Mouse (Mus musculus): ENCODE results near the gene Insm1. TPM values are rescaled to one million over a fixed set of nuclear protein-coding genes. Genes with fewer than 3 reads are reported as not detected.

Gene Insm1
- polyA plus RNA-seq, 1 experiment from 2014 or later, result 14.7 TPM

DNA sequence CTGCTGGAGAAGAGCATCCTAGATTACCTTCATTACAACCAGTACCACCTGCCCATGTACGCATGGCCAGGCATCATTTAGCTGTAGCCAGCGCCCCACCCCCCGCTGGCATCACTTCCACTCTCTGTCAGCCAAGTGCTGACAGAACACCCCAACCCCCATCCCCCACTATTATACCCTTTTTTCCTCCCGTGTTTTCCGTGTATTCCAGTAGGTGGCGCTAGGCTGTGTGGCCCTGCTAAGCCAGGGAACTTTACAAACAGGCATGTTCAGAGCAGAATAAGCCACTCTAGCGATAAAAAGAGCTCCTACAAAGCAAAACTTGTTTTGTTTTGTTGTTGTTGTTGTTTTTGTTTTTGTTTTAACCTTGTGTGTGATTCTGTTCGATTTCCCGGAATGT, 7.0 kb upstream of the Insm1 start:
- DNase-seq (ENCODE audit: low spot score), result peak; percentile 91
- ATAC-seq, result peak; percentile 21

DNA sequence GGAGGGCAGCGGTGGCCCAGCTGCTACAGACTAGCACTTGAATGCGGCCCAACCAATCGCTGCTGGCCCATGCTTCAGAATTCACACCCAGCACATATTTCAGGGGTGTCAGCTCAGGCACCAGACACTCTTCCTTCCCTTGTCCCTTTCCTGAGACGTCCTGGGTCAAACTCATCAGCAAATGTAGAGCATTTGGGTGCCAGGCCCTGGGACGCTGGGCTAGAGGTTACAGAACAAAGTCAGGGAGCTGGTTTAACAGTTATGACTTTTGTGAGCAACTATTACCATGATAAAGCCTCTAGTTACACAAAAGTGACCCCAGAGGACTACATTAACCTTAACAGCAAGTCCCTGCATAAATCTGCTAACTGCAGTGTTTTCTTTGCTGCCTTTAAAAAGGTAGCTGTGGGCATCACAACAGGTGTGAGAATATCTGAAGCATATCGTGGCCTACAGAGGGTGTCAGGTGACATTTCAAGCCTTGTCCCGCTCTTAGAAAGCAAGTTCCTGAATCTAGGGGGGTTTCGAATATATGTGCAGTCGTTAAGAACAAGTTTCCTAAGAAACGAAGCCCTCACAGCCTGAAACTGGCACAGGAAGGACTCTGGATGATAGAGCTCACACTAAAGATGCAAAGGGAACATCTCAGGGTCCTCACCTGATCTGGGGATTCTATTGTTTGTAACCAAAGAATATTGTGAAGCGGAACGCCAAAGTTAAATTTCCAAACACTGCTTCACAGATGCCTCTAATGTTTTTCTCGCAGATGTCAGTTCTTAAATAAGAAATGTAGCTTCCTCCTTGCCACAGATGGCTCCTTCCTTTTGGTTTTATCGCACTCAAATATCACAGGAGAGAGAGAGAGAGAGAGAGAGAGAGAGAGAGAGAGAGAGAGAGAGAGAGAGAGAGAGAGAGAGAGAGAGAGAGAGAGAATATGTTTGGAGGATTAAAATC, 5.3 kb upstream of the Insm1 start:
- WGBS, result 25% methylated on average over 14 of the region's 14 CpGs
- H3K9me3 ChIP-seq (replicated peaks; ENCODE audit: control insufficient read depth, low read length), result no peaks in the 10 kb centered on the region
- peaks cover 46% of the 10 kb centered on the region for H3K4me1 ChIP-seq (ENCODE audit: control insufficient read depth, insufficient read depth, low read length)
- ATAC-seq (no peak), DNase-seq (ENCODE audit: low spot score) (peak; percentile 51)
- H3K4me2 ChIP-seq (ENCODE audit: low read length), result no peak overlapping the region
- no peaks in the 10 kb centered on the region for H3K36me3 ChIP-seq (ENCODE audit: control insufficient read depth, insufficient read depth, low read length)
- peaks cover 4% of the 10 kb centered on the region; the same call in 1 of the 2 replicates for H3K27me3 ChIP-seq (replicated peaks; ENCODE audit: control insufficient read depth, insufficient read depth, low read length)
- peak overlapping the region; percentile 83 for H3K27ac ChIP-seq (ENCODE audit: low read depth, low read length)
- H3K9ac ChIP-seq (ENCODE audit: low read length), result no peak overlapping the region
- H3K4me3 ChIP-seq (ENCODE audit: low read depth, low read length), result no peak overlapping the region

More for the DNA sequence above, 7.0 kb upstream of the Insm1 start:
- no peak overlapping the region for H3K9ac ChIP-seq (ENCODE audit: low read length)
- H3K9me3 ChIP-seq (replicated peaks; ENCODE audit: control insufficient read depth, low read length), result no peaks in the 10 kb centered on the region
- no peak overlapping the region for H3K27ac ChIP-seq (ENCODE audit: low read depth, low read length)
- no peaks in the 10 kb centered on the region for H3K36me3 ChIP-seq (ENCODE audit: control insufficient read depth, insufficient read depth, low read length)
- H3K4me3 ChIP-seq (ENCODE audit: low read depth, low read length), result no peak overlapping the region
- H3K4me2 ChIP-seq (ENCODE audit: low read length), result no peak overlapping the region
- H3K27me3 ChIP-seq (replicated peaks; ENCODE audit: control insufficient read depth, insufficient read depth, low read length), result peaks cover 4% of the 10 kb centered on the region; the same call in 1 of the 2 replicates
- WGBS, result 2% methylated on average over 9 of the region's 9 CpGs
- H3K4me1 ChIP-seq (ENCODE audit: control insufficient read depth, insufficient read depth, low read length), result peaks cover 39% of the 10 kb centered on the region

- Histone ChIP-seq H3K27ac (ENCODE audit: low read depth, low read length) (peak overlapping the region; percentile 83), H3K9me3 (replicated peaks; ENCODE audit: control insufficient read depth, low read length) (no peaks in the 10 kb centered on the region), H3K36me3 (ENCODE audit: control insufficient read depth, insufficient read depth, low read length) (no peaks in the 10 kb centered on the region), H3K4me2 (ENCODE audit: low read length) (peak overlapping the region; percentile 45), H3K4me1 (ENCODE audit: control insufficient read depth, insufficient read depth, low read length) (peaks cover 46% of the 10 kb centered on the region), H3K4me3 (ENCODE audit: low read depth, low read length) (peak overlapping the region; percentile 21; the same call in 1 of the 2 replicates), H3K9ac (ENCODE audit: low read length) (peak overlapping the region; percentile 59; the same call in 1 of the 2 replicates), H3K27me3 (replicated peaks; ENCODE audit: control insufficient read depth, insufficient read depth, low read length) (peaks cover 4% of the 10 kb centered on the region; the same call in 1 of the 2 replicates)
- ATAC-seq, result peak; percentile 22
- WGBS, result under 1% methylated on average over 16 of the region's 16 CpGs
- DNase-seq (ENCODE audit: low spot score), result peak; percentile 86
Observed at GRCm38 (mm10) chr2:146217227-146217980, 4.3 kb upstream of the Insm1 start.

DNA sequence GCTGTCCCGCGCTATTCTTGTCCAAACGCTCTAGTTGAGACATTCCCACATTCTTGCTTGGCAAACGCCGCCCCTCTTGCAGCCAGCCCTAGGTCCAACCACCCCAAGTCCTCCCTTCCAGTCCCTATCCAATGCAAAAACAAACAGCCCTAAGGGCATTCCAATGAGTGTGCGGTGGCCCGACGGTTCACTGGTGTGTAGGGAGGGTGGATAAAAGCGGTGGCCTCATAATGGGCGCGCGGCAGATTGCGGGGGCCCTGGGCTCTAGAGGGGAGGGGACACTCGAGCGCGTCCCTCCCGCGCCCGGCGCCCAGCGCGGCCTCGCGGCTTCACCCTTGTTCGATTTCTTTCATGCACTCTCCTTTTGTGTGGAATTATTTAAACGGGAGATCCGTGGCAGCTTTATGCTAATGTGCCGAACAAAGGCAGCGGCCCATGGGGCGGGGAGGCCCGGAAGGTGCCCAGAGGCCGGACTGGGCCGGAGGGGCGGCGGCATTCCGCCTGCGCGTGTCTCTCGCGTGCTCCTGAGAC, 3.5 kb upstream of the Insm1 start:
- ATAC-seq (peak; percentile 25), DNase-seq (ENCODE audit: low spot score) (peak; percentile 81)
- no peaks in the 10 kb centered on the region for H3K36me3 ChIP-seq (ENCODE audit: control insufficient read depth, insufficient read depth, low read length)
- peak overlapping the region; percentile 21 for H3K4me3 ChIP-seq (ENCODE audit: low read depth, low read length)
- H3K9ac ChIP-seq (ENCODE audit: low read length), result peak overlapping the region; percentile 59
- H3K4me1 ChIP-seq (ENCODE audit: control insufficient read depth, insufficient read depth, low read length), result peaks cover 46% of the 10 kb centered on the region
- H3K4me2 ChIP-seq (ENCODE audit: low read length), result peak overlapping the region; percentile 45
- no peaks in the 10 kb centered on the region for H3K9me3 ChIP-seq (replicated peaks; ENCODE audit: control insufficient read depth, low read length)
- H3K27me3 ChIP-seq (replicated peaks; ENCODE audit: control insufficient read depth, insufficient read depth, low read length), result peaks cover 4% of the 10 kb centered on the region; the same call in 1 of the 2 replicates
- under 1% methylated on average over 40 of the region's 40 CpGs for WGBS
- H3K27ac ChIP-seq (ENCODE audit: low read depth, low read length), result peak overlapping the region; percentile 83

DNA sequence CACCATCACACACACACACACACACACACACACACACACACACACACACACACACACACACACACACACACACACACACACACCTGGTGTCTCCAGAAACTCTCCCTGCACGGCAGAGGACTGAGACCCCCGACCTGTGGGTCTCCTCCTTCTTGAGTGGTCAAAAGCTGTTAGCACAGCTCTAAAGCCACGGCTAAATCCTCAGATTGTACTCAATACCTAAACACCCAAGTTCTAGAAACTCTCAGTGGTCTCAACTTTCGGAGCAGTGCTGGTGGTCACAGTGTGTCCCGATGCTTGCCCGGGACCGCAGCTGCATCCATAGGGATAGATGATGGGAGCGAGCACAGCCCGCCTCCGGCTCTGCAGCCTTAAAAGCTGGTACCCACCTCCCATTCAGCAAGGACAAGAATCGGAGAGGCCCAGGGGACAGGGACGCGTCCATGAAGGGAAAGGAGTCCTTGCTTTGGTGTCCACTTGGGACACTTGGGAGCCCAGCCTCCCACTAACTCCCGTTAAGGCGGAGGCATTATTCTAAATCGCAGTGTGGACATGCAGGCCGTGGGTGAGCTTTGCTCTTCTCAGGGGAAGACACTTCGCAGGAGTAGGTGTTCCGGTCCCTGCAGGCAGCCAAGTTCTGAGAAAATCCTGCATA, 2.7 kb upstream of the Insm1 start:
- Histone ChIP-seq H3K9ac (ENCODE audit: low read length) (peak overlapping the region; percentile 59), H3K4me3 (ENCODE audit: low read depth, low read length) (no peak overlapping the region), H3K9me3 (replicated peaks; ENCODE audit: control insufficient read depth, low read length) (no peaks in the 10 kb centered on the region), H3K4me1 (ENCODE audit: control insufficient read depth, insufficient read depth, low read length) (peaks cover 46% of the 10 kb centered on the region), H3K27me3 (replicated peaks; ENCODE audit: control insufficient read depth, insufficient read depth, low read length) (peaks cover 4% of the 10 kb centered on the region), H3K4me2 (ENCODE audit: low read length) (peak overlapping the region; percentile 45), H3K36me3 (ENCODE audit: control insufficient read depth, insufficient read depth, low read length) (no peaks in the 10 kb centered on the region), H3K27ac (ENCODE audit: low read depth, low read length) (peak overlapping the region; percentile 83)
- WGBS, result 4% methylated on average over 19 of the region's 19 CpGs
- ATAC-seq, result no peak
- DNase-seq (ENCODE audit: low spot score), result peak; percentile 45

GRCm38 (mm10) chr2:146219791-146220190, 1.9 kb upstream of the Insm1 start:
- Histone ChIP-seq H3K27me3 (replicated peaks; ENCODE audit: control insufficient read depth, insufficient read depth, low read length) (peaks cover 4% of the 10 kb centered on the region), H3K4me1 (ENCODE audit: control insufficient read depth, insufficient read depth, low read length) (peaks cover 43% of the 10 kb centered on the region), H3K9me3 (replicated peaks; ENCODE audit: control insufficient read depth, low read length) (no peaks in the 10 kb centered on the region), H3K36me3 (ENCODE audit: control insufficient read depth, insufficient read depth, low read length) (no peaks in the 10 kb centered on the region), H3K4me3 (ENCODE audit: low read depth, low read length) (no peak overlapping the region), H3K27ac (ENCODE audit: low read depth, low read length) (peak overlapping the region; percentile 83; the same call in 1 of the 2 replicates), H3K9ac (ENCODE audit: low read length) (no peak overlapping the region), H3K4me2 (ENCODE audit: low read length) (peak overlapping the region; percentile 45)
- DNase-seq (ENCODE audit: low spot score), result peak; percentile 66
- no peak for ATAC-seq
- WGBS, result 7% methylated on average over 11 of the region's 11 CpGs

GRCm38 (mm10) chr2:146220591-146221075, 1.1 kb upstream of the Insm1 start:
- ATAC-seq (no peak), DNase-seq (ENCODE audit: low spot score) (no peak)
- Histone ChIP-seq H3K9ac (ENCODE audit: low read length) (peak overlapping the region; percentile 99), H3K4me3 (ENCODE audit: low read depth, low read length) (peak overlapping the region; percentile 93), H3K27me3 (replicated peaks; ENCODE audit: control insufficient read depth, insufficient read depth, low read length) (peaks cover 4% of the 10 kb centered on the region), H3K9me3 (replicated peaks; ENCODE audit: control insufficient read depth, low read length) (no peaks in the 10 kb centered on the region), H3K4me2 (ENCODE audit: low read length) (peak overlapping the region; percentile 86), H3K36me3 (ENCODE audit: control insufficient read depth, insufficient read depth, low read length) (no peaks in the 10 kb centered on the region), H3K4me1 (ENCODE audit: control insufficient read depth, insufficient read depth, low read length) (peaks cover 46% of the 10 kb centered on the region), H3K27ac (ENCODE audit: low read depth, low read length) (peak overlapping the region; percentile 98)
- WGBS, result under 1% methylated on average over 24 of the region's 24 CpGs

- Histone ChIP-seq H3K9me3 (replicated peaks; ENCODE audit: control insufficient read depth, low read length) (no peaks in the 10 kb centered on the region), H3K27me3 (replicated peaks; ENCODE audit: control insufficient read depth, insufficient read depth, low read length) (peaks cover 12% of the 10 kb centered on the region), H3K4me3 (ENCODE audit: low read depth, low read length) (peak overlapping the region; percentile 93), H3K9ac (ENCODE audit: low read length) (peak overlapping the region; percentile 99), H3K4me1 (ENCODE audit: control insufficient read depth, insufficient read depth, low read length) (peaks cover 45% of the 10 kb centered on the region), H3K4me2 (ENCODE audit: low read length) (peak overlapping the region; percentile 86), H3K36me3 (ENCODE audit: control insufficient read depth, insufficient read depth, low read length) (no peaks in the 10 kb centered on the region), H3K27ac (ENCODE audit: low read depth, low read length) (peak overlapping the region; percentile 98)
- DNase-seq (ENCODE audit: low spot score) (peak; percentile 96), ATAC-seq (peak; percentile 80)
- under 1% methylated on average over 44 of the region's 44 CpGs for WGBS
Observed at GRCm38 (mm10) chr2:146221929-146222278, 183 bp downstream of the Insm1 start.
